Mouse (Mus musculus): ENCODE measurements around the gene Pcsk1n.

Pcsk1n gene

DNA sequence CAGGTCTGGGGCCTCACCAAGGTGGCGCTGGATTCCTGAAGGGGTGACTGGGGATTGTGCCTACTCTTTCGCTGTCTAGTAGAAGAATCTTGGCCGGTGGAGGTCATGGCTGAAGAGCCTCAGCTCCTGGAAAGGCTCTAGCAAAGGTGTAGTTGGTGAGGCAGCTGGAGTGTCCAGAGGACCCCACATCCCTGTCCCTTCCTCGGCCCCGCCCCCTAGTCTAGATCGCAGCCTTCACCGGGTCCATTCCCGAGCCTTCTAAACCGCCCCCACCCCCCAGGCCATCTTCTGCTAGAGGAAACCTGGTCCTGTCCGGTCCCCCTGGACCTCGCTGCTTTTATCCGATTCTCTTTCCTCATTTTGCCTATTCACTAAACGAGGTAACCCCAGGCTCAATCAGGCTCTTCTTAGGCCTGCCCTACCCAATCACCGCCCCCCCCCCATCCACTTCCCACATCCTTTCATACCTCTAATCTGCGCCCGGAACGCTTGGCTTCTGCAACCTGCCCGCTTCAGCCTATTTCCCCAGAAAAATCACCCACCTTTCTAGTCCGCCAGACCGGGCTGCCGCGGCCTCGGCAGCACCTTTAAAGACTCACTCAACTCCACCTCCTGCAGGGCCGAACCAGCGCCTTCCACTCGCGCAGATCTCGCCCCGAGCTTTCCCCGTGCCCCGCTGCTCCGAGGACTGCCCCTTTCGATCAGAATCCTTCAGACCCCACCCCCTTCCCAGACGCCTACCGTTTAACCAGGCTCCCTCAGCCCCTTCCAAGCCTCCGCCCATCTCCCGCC is 27.7 kb downstream of the Pcsk1n start, which contains the start of gene Hdac6:
Hdac6 (minus strand) TSS at position 782 of the 792 bp plus-strand sequence.
- no peak for DNase-seq

DNA sequence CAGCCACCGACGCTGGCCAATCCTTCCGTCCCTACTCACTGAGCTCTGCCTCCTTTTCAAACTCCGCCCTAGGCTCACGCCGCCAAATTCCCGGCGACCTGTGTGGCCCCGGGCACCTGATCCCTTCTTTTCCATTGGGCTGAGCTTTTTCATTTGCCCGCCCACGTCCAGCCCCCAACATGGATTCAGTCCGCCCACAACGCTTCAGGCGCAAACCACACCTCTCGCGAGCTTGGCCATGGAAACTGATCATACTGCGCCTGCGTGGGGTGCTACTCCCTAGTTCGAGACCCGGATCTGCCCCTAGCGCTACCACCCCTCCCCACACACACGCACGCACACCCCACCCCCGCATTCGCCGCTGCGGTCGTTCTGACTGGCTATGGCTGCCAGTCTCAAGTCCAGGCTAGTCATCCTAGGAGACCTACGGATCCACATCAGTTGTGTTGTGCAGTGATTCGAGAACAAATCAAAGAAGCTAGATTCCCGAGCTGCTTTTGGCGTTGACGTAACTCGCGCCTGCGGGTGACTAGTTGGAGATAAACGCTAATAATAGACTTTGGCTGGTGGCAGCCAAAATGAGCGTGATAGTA is 28.4 kb downstream of the Pcsk1n start:
- DNase-seq = peak; percentile 96

DNA sequence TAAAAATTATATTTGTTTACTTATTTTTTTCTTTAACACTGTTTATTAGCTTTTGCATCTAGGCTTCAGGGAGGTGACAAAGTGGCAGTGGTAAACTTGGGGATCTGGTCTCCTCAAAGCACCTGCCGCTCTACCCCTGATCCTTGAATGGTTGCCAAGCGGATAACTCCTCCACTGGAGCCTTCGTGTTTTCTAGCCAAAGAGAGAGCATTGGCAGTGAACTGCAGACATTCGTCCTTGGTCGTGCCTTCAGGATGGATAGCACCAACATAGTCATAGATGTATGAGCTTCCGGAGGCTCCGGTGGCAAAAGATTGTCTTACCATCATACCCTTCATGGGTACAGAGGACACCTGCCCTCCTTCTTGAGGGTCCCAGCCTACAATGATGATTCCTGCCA is 30.5 kb downstream of the Pcsk1n start:
- no peak for DNase-seq

DNA sequence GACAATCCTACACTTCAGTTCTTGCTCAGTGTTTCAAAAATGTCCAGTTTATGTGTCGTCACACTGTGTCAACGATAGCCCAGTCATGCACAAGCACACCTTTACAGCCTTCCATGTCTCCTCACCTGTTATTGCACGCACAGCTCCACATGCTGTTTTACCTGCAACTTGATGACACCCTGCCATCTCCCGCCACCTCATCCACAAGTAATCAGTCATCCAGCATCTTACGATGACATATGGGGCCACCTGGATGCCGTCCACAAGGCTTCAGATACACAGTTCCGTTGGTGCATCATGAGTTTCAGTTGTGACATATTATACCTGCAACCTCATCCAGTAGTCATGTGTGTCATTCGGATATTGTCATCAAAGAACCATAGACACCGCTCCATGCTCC is 39.2 kb downstream of the Pcsk1n start:
- no peak for DNase-seq

DNA sequence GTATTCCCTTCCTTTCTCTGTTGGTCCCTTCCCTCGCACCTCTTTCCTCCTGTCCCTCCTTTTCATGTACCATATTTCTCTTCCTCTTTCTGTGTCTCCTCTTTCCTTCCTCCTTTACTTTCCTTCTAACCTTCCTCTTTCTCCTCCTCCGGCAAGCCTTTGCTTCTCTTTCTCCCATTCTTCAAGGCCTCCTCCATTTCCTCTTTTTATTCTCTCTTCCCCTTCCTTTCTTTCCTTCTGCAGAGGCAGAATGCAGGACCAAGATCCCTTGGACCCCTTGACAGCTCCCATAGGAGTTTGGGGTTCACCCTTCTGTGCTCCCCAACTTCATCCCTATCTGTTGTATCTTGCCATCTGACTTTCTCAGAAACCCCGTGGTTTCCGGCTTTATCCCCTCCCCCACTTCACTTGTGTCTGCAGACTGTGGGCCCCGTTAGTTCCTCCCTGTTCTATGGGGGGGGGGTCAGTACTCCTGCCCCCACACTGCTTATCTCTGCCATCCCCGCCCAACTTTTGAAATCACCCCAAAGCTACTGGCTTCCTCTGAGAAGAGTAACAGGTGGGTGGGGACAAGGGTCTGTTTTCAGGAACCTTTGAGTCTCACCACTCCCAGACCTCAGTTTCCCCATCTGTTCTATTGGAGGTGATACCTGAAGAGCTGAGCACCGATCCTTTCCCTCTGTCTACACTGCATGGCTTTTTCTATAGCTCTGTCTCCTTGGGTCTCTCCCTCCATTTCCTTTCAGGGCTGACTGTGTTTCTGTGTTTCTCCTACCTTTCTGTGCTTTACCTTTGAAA is 44.4 kb downstream of the Pcsk1n start:
- DNase-seq = no peak

DNA sequence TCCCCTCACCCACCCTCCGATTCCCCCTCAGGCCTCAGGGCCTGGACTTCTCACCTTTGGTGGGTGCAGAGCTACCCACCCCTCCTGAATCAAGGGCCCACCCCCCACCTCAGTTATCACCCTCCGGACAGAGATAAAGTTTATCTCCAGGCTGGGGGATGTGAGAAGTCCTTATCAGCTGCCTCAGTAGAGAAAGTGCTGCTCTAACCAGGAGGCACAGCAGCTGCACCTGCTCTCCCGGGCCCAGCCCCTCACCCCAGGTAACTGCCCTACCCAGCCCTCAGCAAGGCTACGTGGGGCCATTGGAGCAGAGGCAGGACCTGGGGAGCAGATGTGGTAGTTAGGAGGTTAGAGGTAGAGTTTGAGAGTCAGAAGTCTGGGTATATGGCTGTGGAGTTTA is 46.5 kb downstream of the Pcsk1n start:
- no peak for DNase-seq

DNA sequence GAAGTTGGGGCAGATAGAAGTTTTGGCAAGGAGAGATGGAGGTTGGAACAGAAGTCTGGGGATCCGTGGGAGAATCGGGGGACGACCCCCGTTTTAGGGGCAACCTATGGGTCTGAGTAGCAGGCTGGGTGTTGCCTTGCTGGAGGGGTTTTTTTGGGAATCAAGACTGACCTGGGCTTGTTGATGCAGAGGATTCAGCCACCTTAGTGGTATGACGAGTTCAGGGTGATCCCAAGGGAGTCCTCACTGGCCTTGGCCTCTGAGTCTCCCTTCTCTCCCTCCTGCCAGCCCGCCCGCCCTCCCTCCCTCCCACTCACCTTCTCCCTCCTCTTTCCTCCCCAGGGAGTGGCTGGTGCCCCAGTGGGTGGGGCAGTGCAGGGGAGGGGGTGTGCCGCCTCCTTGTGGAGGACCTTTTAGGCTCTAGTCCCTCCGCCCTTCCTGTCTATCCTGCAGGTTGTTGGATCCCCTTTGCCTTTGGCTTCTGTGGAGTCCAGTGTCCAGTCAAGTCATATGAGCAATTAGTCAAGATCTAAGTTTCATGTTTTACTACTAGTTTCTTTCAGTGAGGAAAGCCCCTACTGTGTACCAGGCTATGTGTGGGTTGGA is 48.1 kb downstream of the Pcsk1n start:
- DNase-seq = no peak

DNA sequence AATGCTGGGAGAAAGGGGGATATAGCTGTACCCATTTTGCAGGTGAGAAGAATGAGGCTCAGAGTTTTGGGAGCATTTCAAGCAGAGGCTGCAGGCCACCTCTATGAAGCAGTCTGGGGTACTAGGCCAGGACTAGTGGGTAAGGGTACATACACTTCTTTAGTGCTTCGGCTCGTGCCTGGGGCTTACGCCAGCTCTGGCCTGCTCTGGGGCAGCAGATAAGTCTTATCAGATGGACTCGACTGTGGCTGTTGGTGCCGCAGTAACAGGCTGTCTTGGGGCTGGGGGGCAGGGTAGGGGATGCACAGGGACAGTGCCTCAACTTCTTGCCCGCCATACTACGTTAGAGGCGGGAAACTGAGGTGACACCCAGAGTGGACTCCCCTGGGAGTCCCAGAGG is 48.6 kb downstream of the Pcsk1n start:
- DNase-seq = no peak

DNA sequence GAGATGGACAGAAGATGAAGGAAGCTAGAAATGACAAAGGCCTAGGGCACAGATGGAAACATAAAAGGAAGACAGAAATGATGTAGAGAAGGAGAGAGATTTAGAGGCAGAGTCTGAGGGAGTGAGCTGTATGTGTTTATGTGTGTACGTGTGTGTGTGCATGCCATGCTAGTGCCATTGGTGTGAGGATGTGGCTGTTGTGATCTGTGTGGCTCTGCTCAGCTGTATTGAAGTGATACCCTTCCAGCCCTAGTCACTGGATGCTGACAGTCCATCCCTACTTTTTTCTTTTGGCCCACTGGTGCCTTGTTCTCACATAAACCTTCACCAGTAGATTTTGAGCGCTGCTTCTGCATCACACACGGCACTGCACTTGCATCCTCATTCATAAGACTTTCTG is 49.3 kb downstream of the Pcsk1n start:
- no peak for DNase-seq

DNA sequence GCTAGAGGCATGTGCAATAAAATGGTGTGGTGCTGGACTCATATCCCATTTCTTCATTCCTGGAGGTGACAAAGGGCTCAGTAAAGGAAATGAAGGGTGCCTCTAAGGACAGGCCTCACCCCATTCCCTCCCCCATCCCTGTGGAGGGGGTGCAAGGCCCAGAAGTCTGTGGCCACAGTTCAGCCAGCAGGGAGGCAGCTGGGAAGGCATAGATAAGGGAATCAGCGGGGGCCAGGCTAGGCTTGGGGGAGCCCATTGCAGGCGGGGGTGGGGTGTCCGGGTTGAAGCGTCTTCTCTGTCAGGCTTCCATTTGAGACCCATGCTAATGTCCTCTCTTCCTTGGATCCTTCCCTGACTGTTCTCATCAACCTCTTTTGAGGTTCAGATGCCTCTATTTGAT is 51.7 kb downstream of the Pcsk1n start:
- DNase-seq = no peak

Data from lung, postnatal 36 days (tissue).